Mouse (Mus musculus) spleen, adult 2 months (tissue): ENCODE data around the gene Gab2.

Source experiments
- CTCF ChIP-seq: fragments of 200-500 bp; IDR thresholded peaks from 2 replicates; pipeline ENCODE4 v1.5.1; 2011; ENCODE audit warnings: mild to moderate bottlenecking, inconsistent platforms; ENCODE audit not compliant: insufficient read depth, insufficient read length, insufficient replicate concordance; ENCODE audit errors: extremely low read depth
- POLR2A ChIP-seq: fragments of 200-500 bp; IDR thresholded peaks from 2 replicates; pipeline ENCODE4 v1.6.1; 2011; ENCODE audit warnings: low read depth, low read length, inconsistent platforms

- TF ChIP-seq POLR2A (no peak), CTCF (no peak)
Measured at GRCm38 (mm10) chr7:97315656-97316055, 234.3 kb downstream of the Gab2 start.
